Mouse (Mus musculus): ENCODE results near the gene Bhlhe23.

DNA sequence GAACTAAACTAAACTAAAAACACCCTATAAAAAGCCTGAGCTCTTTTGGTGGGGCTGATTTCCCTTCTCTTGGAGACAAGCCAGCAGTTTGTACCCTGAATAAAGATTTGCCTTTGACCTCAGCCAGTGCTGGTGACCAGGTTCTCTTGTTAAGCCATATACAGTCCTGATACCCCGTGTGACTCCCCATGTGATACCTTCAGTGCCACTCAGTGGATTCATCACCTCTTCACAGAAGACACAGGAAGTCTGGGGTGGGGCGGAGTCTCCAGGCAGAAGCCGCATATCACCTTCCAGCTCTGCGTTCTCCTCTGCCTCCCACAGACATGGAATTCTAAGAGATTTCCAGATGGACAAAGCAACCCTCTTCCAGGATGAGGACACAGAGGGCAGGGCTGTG lies 47.4 kb upstream of the Bhlhe23 start:
- TF ChIP-seq CTCF (conservative IDR thresholded peaks at IDR 0.05 in 1 of 2, IDR thresholded peaks at IDR 0.05 in 1 of 2; ENCODE audit: low read depth in 2 of 2, low read length in 2 of 2): no peak
- no peak for TF ChIP-seq ZNF384 (IDR thresholded peaks at IDR 0.05; ENCODE audit: low read depth, low read length)
- no peak for TF ChIP-seq MAX (IDR thresholded peaks at IDR 0.05; ENCODE audit: low read length)
- TF ChIP-seq EP300 (IDR thresholded peaks at IDR 0.05; ENCODE audit: low read length): no peak
- TF ChIP-seq USF1 (IDR thresholded peaks at IDR 0.05; ENCODE audit: low read depth, low read length): no peak
- no peak for TF ChIP-seq ZMIZ1 (IDR thresholded peaks at IDR 0.05; ENCODE audit: low read depth, low read length)
- no peak for TF ChIP-seq POLR2A (IDR thresholded peaks at IDR 0.05; ENCODE audit: low read depth, low read length)
- no peak for TF ChIP-seq UBTF (IDR thresholded peaks at IDR 0.05; ENCODE audit: low read depth, low read length)
- no peak for TF ChIP-seq POLR2AphosphoS2 (IDR thresholded peaks at IDR 0.05; ENCODE audit: low read depth, low read length)
- TF ChIP-seq TCF12 (IDR thresholded peaks at IDR 0.05; ENCODE audit: low read depth, low read length): no peak

Measured in CH12.LX (cell line).